Mouse (Mus musculus): Measurements from ENCODE around the gene Ppp6r3. TPM values are rescaled to one million over a fixed set of nuclear protein-coding genes. Genes with fewer than 3 reads are reported as not detected.
"Not testable (repeated sequence)": the region's sequence is repeated elsewhere in the genome, so short reads cannot be mapped to it uniquely, and the experiment has no call there.

Ppp6r3 gene
- polyA plus RNA-seq, 1 experiment from 2014 or later: 103 TPM

GRCm38 (mm10) chr19:3549263-3549662 lies 26.3 kb downstream of the Ppp6r3 start:
- TF ChIP-seq CTCF (IDR thresholded peaks at IDR 0.05): no peak
- in situ Hi-C loops (cut with MboI; ENCODE audit: low pct_unique_long_range_greater_than_20kb): no loop called here
- no peak for ATAC-seq
- ChIA-PET CTCF (no interaction called here), POLR2A (no interaction called here)
- no peak for DNase-seq (ENCODE audit: low read depth, low spot score)
- H3K27me3 ChIP-seq: no peaks in the 10 kb centered on the region

- in situ Hi-C loops (cut with MboI; ENCODE audit: low pct_unique_long_range_greater_than_20kb): no loop called here
- no peak for TF ChIP-seq CTCF (IDR thresholded peaks at IDR 0.05)
- H3K27me3 ChIP-seq: no peaks in the 10 kb centered on the region
- ATAC-seq (no peak), DNase-seq (ENCODE audit: low read depth, low spot score) (no peak)
- CTCF ChIA-PET: interaction anchor here (1.2 to 1.6 kb wide), 2 partner anchors 8 to 16 kb away, joined by 3 to 4 read pairs; no protein-coding TSS in a partner anchor
- POLR2A ChIA-PET: no interaction called here
These were observed 27.2 kb downstream of the Ppp6r3 start for GRCm38 (mm10) chr19:3548311-3548710.

- no peak for TF ChIP-seq CTCF (IDR thresholded peaks at IDR 0.05)
- DNase-seq (ENCODE audit: low read depth, low spot score): no peak
- POLR2A ChIA-PET: interaction anchor here (0.7 kb wide), 1 partner anchor 28 kb away, joined by 4 read pairs; no protein-coding TSS in a partner anchor
- in situ Hi-C loops (cut with MboI; ENCODE audit: low pct_unique_long_range_greater_than_20kb): no loop called here
- CTCF ChIA-PET: interaction anchor here (0.9 to 1.7 kb wide), 4 partner anchors 12 to 32 kb away, joined by 3 to 7 read pairs (median 4); no protein-coding TSS in a partner anchor
- H3K27me3 ChIP-seq: no peaks in the 10 kb centered on the region
- ATAC-seq: no peak
These were observed 30.6 kb downstream of the Ppp6r3 start for GRCm38 (mm10) chr19:3544995-3545394.

- POLR2A ChIA-PET: no interaction called here
- TF ChIP-seq CTCF (IDR thresholded peaks at IDR 0.05): no peak
- DNase-seq (ENCODE audit: low read depth, low spot score) (no peak), ATAC-seq (no peak)
- in situ Hi-C loops (cut with MboI; ENCODE audit: low pct_unique_long_range_greater_than_20kb): no loop called here
- CTCF ChIA-PET: interaction anchor here (1.7 kb wide), 1 partner anchor 11 kb away, joined by 5 read pairs; no protein-coding TSS in a partner anchor
- no peaks in the 10 kb centered on the region for H3K27me3 ChIP-seq
These were observed 33.0 kb downstream of the Ppp6r3 start for GRCm38 (mm10) chr19:3542591-3542990.

- in situ Hi-C loops (cut with MboI; ENCODE audit: low pct_unique_long_range_greater_than_20kb): no loop called here
- ATAC-seq (no peak), DNase-seq (ENCODE audit: low read depth, low spot score) (no peak)
- H3K27me3 ChIP-seq: no peaks in the 10 kb centered on the region
- TF ChIP-seq CTCF (IDR thresholded peaks at IDR 0.05): no peak
- CTCF ChIA-PET: interaction anchor here (1.2 to 1.7 kb wide), 2 partner anchors 9 to 26 kb away, joined by 3 to 5 read pairs; no protein-coding TSS in a partner anchor
- POLR2A ChIA-PET: interaction anchor here (1.0 kb wide), 1 partner anchor 14 kb away, joined by 3 read pairs; no protein-coding TSS in a partner anchor
These were observed 34.6 kb downstream of the Ppp6r3 start for GRCm38 (mm10) chr19:3540997-3541396.

GRCm38 (mm10) chr19:3540254-3540653 lies 35.3 kb downstream of the Ppp6r3 start:
- POLR2A ChIA-PET: no interaction called here
- ATAC-seq (no peak), DNase-seq (ENCODE audit: low read depth, low spot score) (no peak)
- CTCF ChIA-PET: interaction anchor here (1.2 kb wide), 1 partner anchor 26 kb away, joined by 3 read pairs; no protein-coding TSS in a partner anchor
- no peaks in the 10 kb centered on the region for H3K27me3 ChIP-seq
- in situ Hi-C loops (cut with MboI; ENCODE audit: low pct_unique_long_range_greater_than_20kb): no loop called here
- TF ChIP-seq CTCF (IDR thresholded peaks at IDR 0.05): no peak

GRCm38 (mm10) chr19:3539456-3539855 lies 36.1 kb downstream of the Ppp6r3 start:
- POLR2A ChIA-PET: no interaction called here

GRCm38 (mm10) chr19:3537658-3538057 lies 37.9 kb downstream of the Ppp6r3 start:
- DNase-seq (ENCODE audit: low read depth, low spot score): peak; percentile 63
- in situ Hi-C loops (cut with MboI; ENCODE audit: low pct_unique_long_range_greater_than_20kb): no loop called here
- H3K27me3 ChIP-seq: no peaks in the 10 kb centered on the region
- POLR2A ChIA-PET: no interaction called here
- ATAC-seq: peak; percentile 63
- CTCF ChIA-PET: no interaction called here
- no peak for TF ChIP-seq CTCF (IDR thresholded peaks at IDR 0.05)

More at GRCm38 (mm10) chr19:3539456-3539855, 36.1 kb downstream of the Ppp6r3 start:
- TF ChIP-seq CTCF (IDR thresholded peaks at IDR 0.05): no peak
- CTCF ChIA-PET: interaction anchor here (1.4 kb wide), 1 partner anchor 10 kb away, joined by 3 read pairs; no protein-coding TSS in a partner anchor
- ATAC-seq (no peak), DNase-seq (ENCODE audit: low read depth, low spot score) (no peak)
- in situ Hi-C loops (cut with MboI; ENCODE audit: low pct_unique_long_range_greater_than_20kb): no loop called here
- H3K27me3 ChIP-seq: no peaks in the 10 kb centered on the region

GRCm38 (mm10) chr19:3534945-3535344 lies 40.6 kb downstream of the Ppp6r3 start:
- ChIA-PET POLR2A (interaction anchor here (0.8 kb wide), 1 partner anchor 22 kb away, joined by 3 read pairs; no protein-coding TSS in a partner anchor), CTCF (interaction anchor here (1.5 kb wide), 1 partner anchor 20 kb away, joined by 4 read pairs; no protein-coding TSS in a partner anchor)
- DNase-seq (ENCODE audit: low read depth, low spot score) (no peak), ATAC-seq (no peak)
- in situ Hi-C loops (cut with MboI; ENCODE audit: low pct_unique_long_range_greater_than_20kb): no loop called here
- no peaks in the 10 kb centered on the region for H3K27me3 ChIP-seq
- TF ChIP-seq CTCF (IDR thresholded peaks at IDR 0.05): no peak

GRCm38 (mm10) chr19:3533266-3533966 lies 42.1 kb downstream of the Ppp6r3 start:
- POLR2A ChIA-PET: not testable (repeated sequence)
- CTCF ChIA-PET: interaction anchor here (1.7 kb wide), 1 partner anchor 14 kb away, joined by 3 read pairs; no protein-coding TSS in a partner anchor

GRCm38 (mm10) chr19:3532717-3533260 lies 42.8 kb downstream of the Ppp6r3 start:
- in situ Hi-C loops (cut with MboI; ENCODE audit: low pct_unique_long_range_greater_than_20kb): no loop called here
- ChIA-PET CTCF (interaction anchor here (1.4 to 1.7 kb wide), 3 partner anchors 11 to 15 kb away, joined by 3 to 4 read pairs (median 3); no protein-coding TSS in a partner anchor), POLR2A (interaction anchor here (1.2 kb wide), 1 partner anchor 18 kb away, joined by 4 read pairs; no protein-coding TSS in a partner anchor)
- no peak for TF ChIP-seq CTCF (IDR thresholded peaks at IDR 0.05)
- no peak for DNase-seq (ENCODE audit: low read depth, low spot score)
- no peaks in the 10 kb centered on the region for H3K27me3 ChIP-seq
- ATAC-seq: no peak

More at GRCm38 (mm10) chr19:3533266-3533966, 42.1 kb downstream of the Ppp6r3 start:
- H3K27me3 ChIP-seq; in situ Hi-C loops (cut with MboI; ENCODE audit: low pct_unique_long_range_greater_than_20kb); DNase-seq (ENCODE audit: low read depth, low spot score); ATAC-seq: not testable (repeated sequence)

Data from Patski (cell line).